Mouse (Mus musculus): Measurements from ENCODE around the gene Sorcs2.

The Sorcs2 gene

DNA sequence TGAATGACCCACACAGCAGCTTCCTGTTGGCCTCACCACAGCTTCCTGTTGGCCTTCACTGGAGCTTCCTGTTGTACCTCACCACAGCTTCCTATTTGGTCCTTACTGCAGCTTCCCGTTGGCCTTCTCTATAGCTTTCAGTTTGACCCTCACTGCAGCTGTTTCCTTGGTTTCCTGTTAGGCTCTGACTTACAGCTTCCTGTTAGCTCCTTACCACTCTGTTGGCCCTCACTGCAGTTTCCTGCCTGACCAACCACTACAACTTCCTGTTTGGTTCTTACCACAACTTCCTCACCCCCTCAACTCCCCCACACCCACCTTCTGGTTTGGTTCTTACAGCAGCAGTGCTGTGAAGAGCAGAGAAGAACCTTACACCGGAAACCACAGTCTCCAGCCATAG, 308.7 kb downstream of the Sorcs2 start:
- in situ Hi-C loops (cut with MboI, MseI), result no loop called here

DNA sequence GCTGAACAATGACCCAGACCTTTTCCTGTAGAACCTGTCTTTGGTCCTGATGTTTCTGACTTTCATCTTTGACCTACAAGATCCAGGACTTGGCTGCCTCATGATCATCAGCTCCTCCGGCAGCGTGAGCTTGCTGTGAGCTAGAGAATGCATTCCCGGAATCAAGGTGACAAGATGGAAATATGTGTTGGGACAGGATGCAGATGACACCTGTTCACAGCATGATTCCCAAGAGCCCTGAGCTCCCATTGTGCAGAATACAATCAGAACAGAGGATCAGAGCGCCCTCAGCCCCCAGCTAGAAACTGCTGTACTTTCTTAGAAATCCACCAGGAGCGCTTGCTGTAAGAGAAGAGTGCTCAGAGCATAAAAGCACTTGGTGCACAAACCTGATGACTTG, 311.0 kb downstream of the Sorcs2 start:
- in situ Hi-C loops (cut with MboI, MseI), result no loop called here

DNA sequence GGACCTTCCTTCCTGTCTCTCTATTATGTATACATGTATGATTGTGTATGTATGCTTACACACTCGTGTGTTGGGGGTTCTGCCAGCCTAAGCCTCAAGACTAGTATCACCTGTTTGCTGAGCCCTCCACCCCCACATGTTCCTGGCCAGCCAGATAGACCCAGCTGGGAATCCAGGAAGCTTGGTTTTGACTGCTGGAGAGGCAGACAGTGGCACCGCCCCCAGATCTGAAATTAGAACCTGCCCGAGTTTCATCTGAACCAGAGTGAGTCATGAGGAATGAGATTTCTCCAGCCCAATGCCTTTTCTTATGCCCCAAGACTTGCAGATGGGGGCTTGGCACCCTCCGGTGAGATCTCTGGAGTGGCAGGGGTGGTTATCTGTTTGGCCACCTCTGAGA, 312.3 kb downstream of the Sorcs2 start:
- in situ Hi-C loops (cut with MboI, MseI), result no loop called here

- in situ Hi-C loops (cut with MboI, MseI), result no loop called here
Measured at GRCm38 (mm10) chr5:36083869-36084565, 313.9 kb downstream of the Sorcs2 start.

DNA sequence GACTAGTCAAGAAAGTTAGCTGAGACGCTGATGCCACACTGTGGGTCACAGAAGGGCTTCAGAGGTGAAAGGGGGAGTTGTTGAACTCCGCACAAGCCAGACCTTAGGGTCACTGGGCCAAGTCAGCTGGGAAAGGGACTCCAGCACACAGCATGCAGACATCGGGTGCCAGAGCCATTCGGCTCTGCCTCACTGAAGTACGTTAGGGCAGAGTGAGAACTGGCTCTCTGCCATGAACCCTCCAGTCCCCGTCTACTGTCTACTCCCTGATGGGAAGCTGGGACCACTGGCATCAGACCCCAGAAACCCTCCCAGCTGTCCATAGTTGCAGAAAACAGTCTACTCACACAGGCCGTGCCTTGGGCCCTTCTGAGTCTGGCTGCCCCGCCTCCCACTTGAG, 316.9 kb downstream of the Sorcs2 start:
- in situ Hi-C loops (cut with MboI, MseI), result no loop called here

GRCm38 (mm10) chr5:36075172-36076074, 322.5 kb downstream of the Sorcs2 start:
- in situ Hi-C loops (cut with MboI, MseI), result no loop called here

GRCm38 (mm10) chr5:36069503-36070360, 328.2 kb downstream of the Sorcs2 start:
- in situ Hi-C loops (cut with MboI, MseI), result no loop called here

DNA sequence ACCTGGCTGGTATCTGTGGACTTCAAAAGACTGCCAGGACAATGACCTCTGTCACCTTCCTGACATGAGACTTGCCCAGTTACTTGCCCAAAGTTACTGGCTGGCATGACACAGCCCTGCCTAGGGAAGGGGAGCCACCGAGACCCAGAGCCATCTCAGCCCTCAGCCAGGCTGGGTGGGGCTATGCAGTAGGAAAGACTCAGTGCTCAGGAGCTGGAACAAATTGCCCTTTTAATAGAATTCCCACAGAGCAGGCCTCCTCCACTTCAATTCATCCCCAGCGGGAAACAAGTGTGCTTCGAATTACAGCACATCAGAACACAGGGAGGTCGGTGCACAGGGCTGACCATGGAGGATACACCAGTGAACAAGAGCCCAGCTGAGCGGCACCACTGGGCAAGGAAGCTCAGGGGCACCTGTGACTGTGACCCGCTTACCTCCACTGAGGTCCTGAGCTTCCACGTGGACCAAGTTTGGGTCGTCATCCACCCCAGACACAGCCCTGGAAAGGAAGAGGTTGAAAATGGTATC, 330.2 kb downstream of the Sorcs2 start:
- in situ Hi-C loops (cut with MboI, MseI), result no loop called here

GRCm38 (mm10) chr5:36057804-36058322, 340.1 kb downstream of the Sorcs2 start:
- in situ Hi-C loops (cut with MboI, MseI), result no loop called here

DNA sequence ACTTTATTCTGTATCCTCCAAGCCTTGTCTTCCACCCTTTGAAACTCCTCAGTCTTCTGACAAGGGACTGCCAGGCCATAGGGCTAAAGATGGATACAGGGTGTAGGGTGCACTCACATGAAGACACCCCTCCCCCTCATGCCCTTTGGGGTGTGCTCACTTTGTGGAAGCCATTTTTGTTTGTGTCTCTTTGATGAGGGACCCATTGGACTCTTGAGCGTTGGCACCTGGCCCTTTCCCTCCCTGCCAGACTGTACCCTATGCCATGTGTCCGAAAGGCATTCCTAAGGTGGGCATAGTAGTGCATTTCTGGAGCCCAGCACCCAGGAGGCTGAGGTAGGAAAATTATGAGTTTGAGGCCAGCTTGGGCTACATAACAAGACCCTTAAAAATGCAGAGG, 341.0 kb downstream of the Sorcs2 start:
- in situ Hi-C loops (cut with MboI, MseI), result no loop called here

DNA sequence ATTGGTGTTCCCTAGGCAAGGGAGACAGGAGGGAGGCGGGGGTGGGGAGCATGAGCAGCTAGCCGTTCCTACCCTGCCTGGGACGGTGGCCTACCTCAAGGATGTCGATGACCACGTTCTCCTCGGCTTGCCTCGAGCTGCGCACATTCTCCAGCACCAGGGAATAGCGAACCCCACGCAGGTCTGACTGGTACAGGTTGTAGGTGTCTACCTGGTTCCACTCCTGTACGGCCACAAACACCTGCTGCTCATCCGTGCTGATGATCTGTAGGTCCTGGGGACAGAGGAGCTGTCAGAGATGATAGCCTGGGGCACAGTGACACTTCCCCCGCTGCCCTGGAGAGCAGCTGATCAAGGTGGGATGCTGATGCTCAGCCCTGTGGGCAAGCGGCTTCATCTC, 342.1 kb downstream of the Sorcs2 start:
- in situ Hi-C loops (cut with MboI, MseI), result no loop called here

DNA sequence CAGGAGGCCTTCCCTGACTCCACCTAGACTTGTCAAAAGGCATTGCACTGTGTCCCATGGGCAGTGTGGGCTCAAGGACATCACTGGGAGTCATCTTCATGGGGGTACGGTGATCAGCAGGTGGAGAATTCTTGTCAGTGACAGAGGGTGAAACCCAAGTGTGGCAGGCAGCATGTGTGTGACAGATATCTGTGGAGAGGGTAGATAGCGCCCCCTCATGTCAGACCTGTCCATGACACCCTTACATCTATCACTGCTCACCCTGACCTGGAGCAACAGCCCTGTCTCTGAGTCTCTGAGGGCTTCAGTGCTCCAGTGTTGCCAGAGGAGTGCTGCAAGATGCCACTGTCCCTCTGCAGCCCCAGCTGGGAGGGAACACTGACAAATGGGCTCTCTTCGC, 343.4 kb downstream of the Sorcs2 start:
- in situ Hi-C loops (cut with MboI, MseI), result no loop called here

GRCm38 (mm10) chr5:36043154-36043553, 354.8 kb downstream of the Sorcs2 start:
- in situ Hi-C loops (cut with MboI, MseI), result loop anchor here in 1 of 2 experiments (10.0 kb wide), 1 partner anchor 182 kb away; no protein-coding TSS in a partner anchor

GRCm38 (mm10) chr5:36041756-36042155, 356.2 kb downstream of the Sorcs2 start:
- in situ Hi-C loops (cut with MboI, MseI), result loop anchor here in 1 of 2 experiments (10.0 kb wide), 1 partner anchor 183 kb away; no protein-coding TSS in a partner anchor

- in situ Hi-C loops (cut with MboI, MseI), result loop anchor here in 1 of 2 experiments (10.0 kb wide), 1 partner anchor 184 kb away; no protein-coding TSS in a partner anchor
Measured at GRCm38 (mm10) chr5:36041236-36041562, 356.7 kb downstream of the Sorcs2 start.

GRCm38 (mm10) chr5:36040398-36041235, 357.3 kb downstream of the Sorcs2 start:
- in situ Hi-C loops (cut with MboI, MseI), result loop anchor here in 1 of 2 experiments (10.0 kb wide), 1 partner anchor 184 kb away; no protein-coding TSS in a partner anchor

- in situ Hi-C loops (cut with MboI, MseI), result loop anchor here (10.0 kb wide), 2 partner anchors 355 to 625 kb away; partner anchors contain the start of gene Sorcs2 (in 1 of the 2)
Measured at GRCm38 (mm10) chr5:36039596-36039995, 358.3 kb downstream of the Sorcs2 start.

DNA sequence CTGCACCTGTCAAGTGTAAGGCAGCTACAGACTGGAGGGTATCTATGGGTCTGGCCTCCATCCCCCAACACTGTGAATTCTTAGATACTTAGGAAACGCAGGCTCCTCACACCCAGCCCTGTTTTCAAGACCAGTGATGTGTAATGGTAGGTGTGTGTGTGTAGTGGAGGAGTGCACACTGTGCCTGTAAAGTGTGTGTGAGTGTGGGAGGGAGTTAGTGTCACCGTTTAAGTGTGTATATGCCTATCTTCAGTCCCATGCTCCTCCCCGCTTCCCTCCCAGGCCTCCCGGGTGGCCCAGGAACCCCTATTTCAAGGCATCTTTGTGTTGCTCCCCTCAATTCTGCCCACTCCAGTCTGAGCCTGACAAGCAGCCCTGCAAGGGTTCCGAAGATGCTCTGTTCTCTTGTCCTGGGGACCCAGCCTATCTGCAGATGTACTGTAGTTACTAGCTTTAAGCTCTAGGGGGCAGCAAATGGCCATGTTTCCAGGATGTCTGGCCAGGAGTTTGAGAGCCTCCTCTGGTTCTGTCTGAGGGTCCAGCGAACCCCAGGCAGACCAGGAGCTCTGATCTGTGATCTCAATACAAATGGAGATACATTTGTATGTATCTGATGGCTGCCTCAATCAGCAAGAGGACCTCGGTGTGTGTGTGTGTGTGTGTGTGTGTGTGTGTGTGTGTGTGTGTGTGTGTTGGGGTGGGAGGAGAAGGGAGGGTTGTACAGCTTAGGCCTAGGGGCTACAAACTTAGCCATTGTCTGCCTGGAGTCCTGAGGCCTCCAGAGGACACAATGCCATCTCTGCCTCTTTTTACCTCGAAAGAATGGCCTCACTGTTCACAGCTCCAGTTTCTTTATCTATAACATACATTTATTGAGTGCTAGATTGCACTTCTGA, 364.2 kb downstream of the Sorcs2 start:
- in situ Hi-C loops (cut with MboI, MseI), result loop anchor here (10.0 kb wide), 2 partner anchors 361 to 631 kb away; partner anchors contain the start of gene Sorcs2 (in 1 of the 2)

- in situ Hi-C loops (cut with MboI, MseI), result loop anchor here in 1 of 2 experiments (5.0 kb wide), 1 partner anchor 372 kb away; the partner anchor contains the start of gene Sorcs2
Measured at GRCm38 (mm10) chr5:36025076-36025475, 372.9 kb downstream of the Sorcs2 start.
